Mouse (Mus musculus) hematopoietic stem cell, adult 5-6 weeks (primary cell): ENCODE measurements around the gene Prmt9. TPM values are rescaled to one million over a fixed set of nuclear protein-coding genes. Genes with fewer than 3 reads are reported as not detected.

ENCODE experiments used
- ATAC-seq, 2 experiments: fragments of 125-278 bp in 1 of 2; replicated peaks in 1 of 2; 2 replicates each; pipeline ENCODE4 v1.8.0; 2016 to 2017; ENCODE audit warnings: inconsistent platforms in 2 of 2, mild to moderate bottlenecking in 2 of 2, moderate number of reproducible peaks in 2 of 2, low read depth in 1 of 2, moderate TSS enrichment in 1 of 2; ENCODE audit not compliant: low FRiP score in 2 of 2, poor library complexity in 2 of 2, severe bottlenecking in 2 of 2, insufficient read depth in 1 of 2, low TSS enrichment in 1 of 2
- total RNA-seq: library from RNA; stranded (forward); fragments of 172-1452, 232-1000 nt; gene quantifications from 2 replicates; pipeline ENCODE4 v1.2.3, GENCODE M21; 2017

The Prmt9 gene
- total RNA-seq = 17.9 and 23.5 TPM in 2 replicates

- peak; percentile 87 to 95 for ATAC-seq
These were observed at the start of gene Prmt9 for GRCm38 (mm10) chr8:77549121-77549706. TSS of gene Prmt9 (plus strand) at chr8:77549397.

- no peak for ATAC-seq
These were observed 48.9 kb upstream of the Prmt9 start for GRCm38 (mm10) chr8:77500264-77500663.

GRCm38 (mm10) chr8:77501131-77501530 is 48.1 kb upstream of the Prmt9 start:
- ATAC-seq = no peak

GRCm38 (mm10) chr8:77502547-77502946 is 46.6 kb upstream of the Prmt9 start:
- ATAC-seq = no peak

- ATAC-seq = no peak
These were observed 42.7 kb upstream of the Prmt9 start for GRCm38 (mm10) chr8:77506539-77506938.

- ATAC-seq = no peak
These were observed 41.6 kb upstream of the Prmt9 start for GRCm38 (mm10) chr8:77507510-77508035.

GRCm38 (mm10) chr8:77509044-77509443 is 40.2 kb upstream of the Prmt9 start:
- peak; percentile 66 to 85; a peak in 3 of 4 replicates for ATAC-seq

GRCm38 (mm10) chr8:77510426-77510825 is 38.8 kb upstream of the Prmt9 start:
- ATAC-seq = no peak

GRCm38 (mm10) chr8:77511750-77512493 is 37.3 kb upstream of the Prmt9 start:
- ATAC-seq = no peak

- ATAC-seq = no peak
These were observed 34.0 kb upstream of the Prmt9 start for GRCm38 (mm10) chr8:77515201-77515600.

GRCm38 (mm10) chr8:77515786-77516185 is 33.4 kb upstream of the Prmt9 start:
- no peak for ATAC-seq

GRCm38 (mm10) chr8:77516845-77517244 is 32.4 kb upstream of the Prmt9 start:
- ATAC-seq = no peak

- peak; percentile 90 to 94 for ATAC-seq
These were observed 31.6 kb upstream of the Prmt9 start, which contains the start of gene Arhgap10 for GRCm38 (mm10) chr8:77517301-77518200. TSS of gene Arhgap10 (minus strand) at chr8:77517953.

- ATAC-seq = peak; percentile 25 to 38; a peak in 3 of 4 replicates
These were observed 30.7 kb upstream of the Prmt9 start for GRCm38 (mm10) chr8:77518201-77519115.

- no peak for ATAC-seq
These were observed 28.6 kb upstream of the Prmt9 start for GRCm38 (mm10) chr8:77520601-77521000.

GRCm38 (mm10) chr8:77521028-77521785 is 28.0 kb upstream of the Prmt9 start:
- ATAC-seq = no peak
